Mouse (Mus musculus) kidney, embryonic 15.5 days (tissue): Measurements from ENCODE around the gene Nup98. TPM values are rescaled to one million over a fixed set of nuclear protein-coding genes. Genes with fewer than 3 reads are reported as not detected.

Source experiments
- ATAC-seq: fragments of 200-750 bp; cut with Nextera tagmentation; replicated peaks from 2 replicates; pipeline ENCODE4 v1.8.0; 2017; ENCODE audit warnings: moderate TSS enrichment; ENCODE audit not compliant: low FRiP score
- H3K27ac ChIP-seq: fragments of 300-500 bp; sonication (generic); 2 replicates; pipeline ENCODE4 v1.5.1; 2015; ENCODE audit warnings: mild to moderate bottlenecking, inconsistent platforms
- H3K27me3 ChIP-seq: fragments of 300-500 bp; sonication (generic); 2 replicates; pipeline ENCODE4 v1.6.1; 2015; ENCODE audit warnings: inconsistent platforms
- H3K36me3 ChIP-seq: fragments of 300-500 bp; sonication (generic); 2 replicates; pipeline ENCODE4 v1.6.1; 2015; ENCODE audit warnings: inconsistent platforms
- H3K4me1 ChIP-seq: fragments of 300-500 bp; sonication (generic); 2 replicates; pipeline ENCODE4 v1.6.1; 2015; ENCODE audit warnings: inconsistent platforms
- H3K4me2 ChIP-seq: fragments of 300-500 bp; sonication (generic); 2 replicates; pipeline ENCODE4 v1.6.1; 2015; ENCODE audit warnings: moderate library complexity, mild to moderate bottlenecking, inconsistent platforms
- H3K4me3 ChIP-seq: fragments of 300-500 bp; sonication (generic); replicated peaks from 2 replicates; pipeline ENCODE4 v1.5.1; 2015; ENCODE audit warnings: mild to moderate bottlenecking, inconsistent platforms
- H3K9ac ChIP-seq: fragments of 300-500 bp; sonication (generic); 2 replicates; pipeline ENCODE4 v1.6.1; 2015; ENCODE audit warnings: mild to moderate bottlenecking, inconsistent platforms
- H3K9me3 ChIP-seq: fragments of 300-500 bp; sonication (generic); replicated peaks from 2 replicates; pipeline ENCODE4 v1.6.1; 2016; ENCODE audit warnings: inconsistent platforms
- WGBS: fragments of 180-500 bp; shearing (Covaris S2); methylation state at CpG from one replicate; pipeline ENCODE4 v1.1.7; 2015; ENCODE audit warnings: mixed read lengths; 5-methylcytosine and 5-hydroxymethylcytosine counted together
- polyA plus RNA-seq: library from polyadenylated mRNA; unstranded; fragments of >200 nt; fragmentation: Nextera tagmentation; extraction: Ambion mirVana; gene quantifications from 2 replicates; pipeline ENCODE4 v1.2.1, GENCODE M21; 2015

The Nup98 gene
- polyA plus RNA-seq, 1 experiment from 2014 or later = 39.0 TPM

DNA sequence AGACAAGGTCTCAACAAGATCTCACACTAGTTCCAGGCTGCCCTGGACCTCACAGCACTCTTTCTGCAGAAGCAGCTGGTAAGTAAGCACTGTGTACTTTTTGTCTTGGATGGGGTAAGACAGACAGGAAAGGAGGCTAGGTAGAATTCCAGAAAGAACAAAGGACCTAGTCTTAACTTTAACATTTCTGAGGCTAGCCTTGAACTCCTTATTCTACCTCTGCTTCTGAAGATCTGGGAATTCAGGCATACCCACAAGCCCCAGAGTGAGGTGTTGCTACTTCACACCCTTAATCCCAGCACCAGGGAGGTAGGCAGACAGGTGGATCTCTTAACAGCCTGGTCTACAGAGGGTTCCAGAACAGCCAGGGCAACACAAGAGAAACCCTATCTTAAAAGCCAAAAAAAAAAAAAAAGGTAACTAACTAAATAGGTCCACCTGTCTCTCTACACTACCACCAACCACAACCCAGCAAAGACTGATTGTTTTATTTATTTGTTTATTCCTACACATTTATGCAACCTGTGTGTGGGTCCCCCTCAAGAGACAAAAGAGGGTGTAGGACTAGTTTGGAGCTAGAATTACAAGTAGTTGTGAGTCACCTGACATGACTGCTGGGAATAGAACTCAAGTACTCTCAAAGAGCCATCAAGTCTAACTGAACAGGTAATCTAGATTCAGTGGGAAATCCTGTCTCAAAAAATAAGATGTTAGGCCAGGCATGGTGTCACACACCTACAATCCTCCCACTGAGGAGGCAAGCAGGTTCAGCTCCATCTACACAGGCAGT lies 8.8 kb downstream of the Nup98 start:
- Histone ChIP-seq H3K9me3 (no peaks in the 10 kb centered on the region), H3K4me1 (0 out of 2 replicates have a peak, but pooled peaks cover 2% of the 10 kb centered on the region), H3K27ac (no peak overlapping the region), H3K4me3 (no peak overlapping the region), H3K4me2 (no peak overlapping the region), H3K9ac (no peak overlapping the region), H3K36me3 (no peaks in the 10 kb centered on the region), H3K27me3 (no peaks in the 10 kb centered on the region)
- no peak for ATAC-seq

DNA sequence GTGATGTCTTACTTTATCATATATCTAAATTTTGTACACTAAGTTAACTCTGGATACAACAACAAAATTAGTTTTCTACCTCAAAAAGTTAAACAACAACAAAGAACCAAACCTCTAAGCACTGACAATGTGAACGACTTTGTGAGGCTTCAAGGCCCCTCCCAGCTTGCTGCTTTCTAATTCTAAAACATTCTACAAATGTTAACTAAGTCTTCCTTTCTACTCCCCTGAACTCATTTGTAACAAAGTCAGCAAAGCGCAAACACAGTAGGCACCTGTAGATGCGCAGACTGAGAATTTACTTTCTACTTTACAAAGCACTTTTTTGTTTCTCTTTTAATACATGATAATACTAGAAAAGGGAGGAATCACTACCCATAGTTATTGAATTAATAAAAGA lies 9.4 kb downstream of the Nup98 start:
- 0 out of 2 replicates have a peak, but pooled peaks cover 2% of the 10 kb centered on the region for H3K4me1 ChIP-seq
- no peak overlapping the region for H3K4me3 ChIP-seq
- H3K9me3 ChIP-seq = no peaks in the 10 kb centered on the region
- H3K4me2 ChIP-seq = no peak overlapping the region
- H3K27me3 ChIP-seq = no peaks in the 10 kb centered on the region
- WGBS = 80% methylated on average over 3 of the region's 3 CpGs
- H3K36me3 ChIP-seq = no peaks in the 10 kb centered on the region
- ATAC-seq = no peak
- H3K9ac ChIP-seq = no peak overlapping the region
- H3K27ac ChIP-seq = no peak overlapping the region

DNA sequence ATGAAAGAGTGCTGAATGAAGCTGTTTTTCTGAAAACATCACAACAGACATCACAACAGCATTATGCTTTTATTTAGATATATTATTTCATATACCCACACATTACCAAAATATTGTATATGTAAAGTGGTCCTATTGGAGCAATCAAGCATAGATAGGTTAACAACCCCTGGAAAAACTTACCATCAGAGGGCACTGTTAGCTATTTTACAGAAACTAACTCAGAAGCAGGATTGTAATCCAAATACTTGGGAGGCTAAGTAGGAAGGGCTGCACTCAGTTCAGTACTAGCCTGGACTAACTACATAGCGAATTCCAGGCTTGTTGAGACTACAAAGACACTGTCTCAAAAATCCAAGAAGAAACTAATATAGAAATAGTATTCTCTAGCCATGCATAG lies 17.6 kb downstream of the Nup98 start:
- Histone ChIP-seq H3K27ac (no peak overlapping the region), H3K27me3 (no peaks in the 10 kb centered on the region), H3K36me3 (peaks cover 76% of the 10 kb centered on the region), H3K4me3 (no peak overlapping the region), H3K4me1 (no peaks in the 10 kb centered on the region), H3K9ac (no peak overlapping the region), H3K9me3 (no peaks in the 10 kb centered on the region), H3K4me2 (no peak overlapping the region)
- no peak for ATAC-seq
- 90% methylated on average over 1 of the region's 1 CpGs for WGBS

DNA sequence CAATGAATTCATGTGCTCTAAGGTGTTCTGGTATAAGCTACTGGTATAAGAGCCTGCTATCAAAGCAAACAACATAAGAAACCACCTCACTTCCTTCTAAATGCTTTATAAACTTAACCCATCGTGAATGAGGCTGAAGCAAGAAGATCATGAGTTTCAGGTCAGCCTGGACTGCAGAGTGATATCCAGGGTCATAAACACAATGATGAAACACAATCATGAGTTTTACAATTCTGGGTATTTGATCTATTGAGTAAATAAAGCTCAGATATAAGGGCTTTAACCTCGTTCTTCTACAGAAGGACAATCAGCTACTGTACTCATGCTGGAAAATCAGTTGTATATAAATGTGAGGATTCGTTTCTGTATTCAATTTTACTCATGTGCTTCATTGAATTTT lies 26.1 kb downstream of the Nup98 start:
- Histone ChIP-seq H3K4me2 (no peak overlapping the region), H3K36me3 (peaks cover 86% of the 10 kb centered on the region), H3K27me3 (no peaks in the 10 kb centered on the region), H3K4me1 (no peaks in the 10 kb centered on the region), H3K4me3 (no peak overlapping the region), H3K9ac (no peak overlapping the region), H3K9me3 (no peaks in the 10 kb centered on the region), H3K27ac (no peak overlapping the region)
- WGBS = 91% methylated on average over 3 of the region's 3 CpGs
- no peak for ATAC-seq

DNA sequence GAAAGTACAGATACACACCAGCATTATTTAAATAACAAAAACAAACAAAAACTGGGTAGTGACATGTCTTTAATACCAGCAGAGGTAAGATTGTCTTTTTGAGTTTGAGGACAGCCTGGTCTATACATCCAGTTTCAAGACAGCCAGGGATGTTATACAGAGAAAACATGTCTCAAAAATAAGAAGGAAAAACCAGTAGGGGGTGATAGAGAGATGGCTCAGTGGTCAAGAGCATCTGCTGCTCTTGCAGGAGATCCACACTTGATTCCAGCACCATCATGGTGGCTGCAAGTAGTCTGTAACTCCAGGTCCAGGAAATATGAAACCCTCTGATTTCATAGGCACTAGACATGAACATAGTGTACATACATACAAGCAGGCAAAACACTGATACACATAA lies 39.7 kb downstream of the Nup98 start:
- Histone ChIP-seq H3K27me3 (no peaks in the 10 kb centered on the region), H3K9me3 (no peaks in the 10 kb centered on the region), H3K4me1 (no peaks in the 10 kb centered on the region), H3K36me3 (peaks cover 46% of the 10 kb centered on the region), H3K4me2 (no peak overlapping the region), H3K4me3 (no peak overlapping the region), H3K9ac (no peak overlapping the region), H3K27ac (no peak overlapping the region)
- ATAC-seq = no peak

DNA sequence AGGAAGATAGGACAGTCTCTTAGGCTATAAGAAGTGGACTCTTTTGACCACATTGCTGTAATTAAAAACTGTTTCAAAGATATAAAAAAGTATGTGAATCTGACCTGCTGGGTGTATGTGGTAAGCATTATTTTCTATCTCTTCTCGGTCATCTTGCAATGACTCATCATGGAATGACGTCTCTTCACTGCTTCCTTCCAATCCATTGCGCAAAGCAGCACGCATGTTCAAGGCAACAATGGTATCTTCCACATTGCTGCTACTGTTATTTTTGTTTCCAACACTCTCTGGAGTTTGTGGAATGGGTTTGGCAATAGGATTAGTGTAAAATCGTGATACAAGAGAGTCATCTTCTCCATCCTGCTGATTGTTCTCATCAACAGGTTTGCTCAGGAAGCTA lies 56.3 kb downstream of the Nup98 start:
- H3K4me2 ChIP-seq = no peak overlapping the region
- no peak for ATAC-seq
- no peaks in the 10 kb centered on the region for H3K27me3 ChIP-seq
- no peak overlapping the region for H3K9ac ChIP-seq
- H3K9me3 ChIP-seq = no peaks in the 10 kb centered on the region
- H3K27ac ChIP-seq = no peak overlapping the region
- WGBS = 91% methylated on average over 5 of the region's 5 CpGs
- H3K4me1 ChIP-seq = no peaks in the 10 kb centered on the region
- H3K36me3 ChIP-seq = peaks cover 77% of the 10 kb centered on the region
- H3K4me3 ChIP-seq = no peak overlapping the region

DNA sequence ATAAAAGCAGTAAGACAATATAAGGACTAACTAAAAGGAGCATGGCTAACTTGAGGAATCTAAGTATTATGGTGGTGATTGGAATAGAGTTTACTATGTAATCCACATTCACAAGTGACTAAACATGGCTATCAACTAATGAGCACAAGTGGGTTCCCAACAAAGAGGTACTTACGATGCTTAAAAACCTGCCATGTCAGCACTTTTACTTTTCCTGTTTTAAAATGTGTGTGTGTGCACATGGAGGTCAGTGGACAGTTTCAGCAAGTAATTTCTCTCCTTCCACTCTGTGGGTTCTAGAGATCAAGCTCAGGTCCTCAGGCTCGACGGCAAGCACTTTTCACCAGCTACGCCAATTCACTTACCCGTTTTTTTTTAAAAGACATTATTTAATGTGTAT lies 72.1 kb downstream of the Nup98 start:
- H3K36me3 ChIP-seq = peaks cover 91% of the 10 kb centered on the region

DNA sequence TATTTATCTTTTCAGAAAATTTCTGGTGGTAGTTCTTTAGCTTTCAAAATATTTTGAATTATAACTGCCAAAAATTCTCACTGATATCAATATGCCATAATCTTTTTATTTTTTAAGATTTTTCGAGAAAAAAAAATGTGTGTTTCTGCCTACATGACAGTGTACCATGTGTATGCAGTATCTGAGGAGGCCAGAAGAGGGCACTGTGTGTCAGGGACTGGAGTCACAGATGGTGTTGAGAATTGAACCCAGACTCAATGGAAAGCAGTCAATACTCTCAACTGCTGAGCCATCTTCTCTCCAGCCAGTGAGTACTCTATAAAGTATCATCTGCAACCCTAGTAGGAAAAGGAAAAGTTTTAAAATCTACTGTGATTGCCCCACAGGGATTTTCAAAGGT lies 72.5 kb downstream of the Nup98 start:
- H3K4me2 ChIP-seq = no peak overlapping the region
- no peak overlapping the region for H3K9ac ChIP-seq
- H3K27ac ChIP-seq = no peak overlapping the region
- peaks cover 93% of the 10 kb centered on the region for H3K36me3 ChIP-seq
- H3K9me3 ChIP-seq = no peaks in the 10 kb centered on the region
- no peaks in the 10 kb centered on the region for H3K27me3 ChIP-seq
- no peak for ATAC-seq
- no peak overlapping the region for H3K4me3 ChIP-seq
- no peaks in the 10 kb centered on the region for H3K4me1 ChIP-seq
- 93% methylated on average over 1 of the region's 1 CpGs for WGBS

More for the DNA sequence above, 72.1 kb downstream of the Nup98 start:
- Histone ChIP-seq H3K9me3 (no peaks in the 10 kb centered on the region), H3K4me3 (no peak overlapping the region), H3K27me3 (no peaks in the 10 kb centered on the region), H3K4me2 (no peak overlapping the region), H3K9ac (no peak overlapping the region), H3K27ac (no peak overlapping the region), H3K4me1 (no peaks in the 10 kb centered on the region)
- no peak for ATAC-seq
- 96% methylated on average over 5 of the region's 5 CpGs for WGBS

DNA sequence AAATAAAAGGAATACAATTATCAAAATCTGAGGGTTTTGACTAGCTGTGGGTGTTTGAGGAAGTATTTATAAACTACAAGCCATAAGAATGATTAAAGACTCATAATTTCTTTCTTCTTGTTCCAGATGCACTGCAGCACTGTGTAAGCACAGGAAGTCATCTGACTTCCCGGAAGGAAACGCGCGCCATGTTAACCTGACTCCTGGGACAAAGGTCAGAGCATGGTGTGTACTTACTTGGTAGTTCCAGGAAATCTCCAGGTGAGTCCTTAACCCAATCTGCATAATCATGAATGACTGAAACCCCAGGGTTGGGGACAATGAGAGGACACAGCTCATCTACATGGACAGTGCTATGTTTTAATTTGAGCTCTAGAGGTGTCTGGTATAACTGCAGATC lies 77.6 kb downstream of the Nup98 start:
- H3K27ac ChIP-seq = no peak overlapping the region
- no peak overlapping the region for H3K9ac ChIP-seq
- H3K4me3 ChIP-seq = no peak overlapping the region
- no peak for ATAC-seq
- WGBS = 81% methylated on average over 4 of the region's 4 CpGs
- H3K27me3 ChIP-seq = no peaks in the 10 kb centered on the region
- H3K4me2 ChIP-seq = no peak overlapping the region
- H3K36me3 ChIP-seq = peaks cover 89% of the 10 kb centered on the region
- no peaks in the 10 kb centered on the region for H3K9me3 ChIP-seq
- H3K4me1 ChIP-seq = no peaks in the 10 kb centered on the region

DNA sequence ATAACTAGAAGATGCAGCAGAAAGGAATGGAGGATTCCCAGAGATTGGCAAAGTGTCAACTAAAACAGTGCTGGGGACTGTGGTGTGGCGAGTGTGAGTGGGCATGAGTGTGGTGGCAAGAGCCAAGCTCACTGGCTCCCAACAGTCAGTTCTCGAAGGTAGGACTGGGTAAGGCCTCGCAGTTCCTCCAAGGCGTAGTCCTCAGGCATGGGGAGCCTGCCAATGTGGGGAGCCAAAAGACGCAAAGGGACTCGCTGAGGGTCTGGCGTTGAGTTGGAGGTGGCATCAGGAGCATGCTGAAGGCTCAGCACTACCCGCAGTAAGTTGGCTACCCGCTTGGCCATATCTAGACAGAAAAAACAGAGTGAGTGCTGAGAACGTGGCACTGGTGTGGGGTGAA lies 89.7 kb downstream of the Nup98 start:
- Histone ChIP-seq H3K4me2 (no peak overlapping the region), H3K4me3 (no peak overlapping the region), H3K9me3 (no peaks in the 10 kb centered on the region), H3K9ac (no peak overlapping the region), H3K27ac (no peak overlapping the region), H3K27me3 (no peaks in the 10 kb centered on the region), H3K36me3 (peaks cover 72% of the 10 kb centered on the region), H3K4me1 (no peaks in the 10 kb centered on the region)
- WGBS = 96% methylated on average over 10 of the region's 10 CpGs
- ATAC-seq = no peak

DNA sequence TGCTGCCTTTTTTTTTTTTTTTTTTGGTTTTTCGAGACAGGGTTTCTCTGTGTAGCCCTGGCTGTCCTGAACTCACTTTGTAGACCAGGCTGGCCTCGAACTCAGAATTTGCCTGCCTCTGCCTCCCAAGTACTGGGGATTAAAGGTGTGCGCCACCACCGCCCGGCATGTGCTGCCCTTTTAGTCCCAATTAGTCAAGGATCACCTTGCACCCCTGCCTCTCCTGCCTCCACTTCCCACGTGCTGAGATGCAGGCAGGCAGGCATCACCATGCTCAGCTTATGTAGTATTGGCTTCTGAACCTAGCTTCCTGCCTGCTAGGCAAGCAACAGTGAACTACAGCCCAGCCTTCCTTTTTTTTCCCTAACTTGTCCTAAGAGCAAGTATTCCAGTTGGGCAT lies 92.6 kb downstream of the Nup98 start:
- no peak overlapping the region for H3K9ac ChIP-seq
- peaks cover 43% of the 10 kb centered on the region for H3K36me3 ChIP-seq
- no peaks in the 10 kb centered on the region for H3K27me3 ChIP-seq
- ATAC-seq = no peak
- H3K27ac ChIP-seq = no peak overlapping the region
- H3K4me1 ChIP-seq = no peaks in the 10 kb centered on the region
- WGBS = 71% methylated on average over 6 of the region's 6 CpGs
- H3K4me2 ChIP-seq = no peak overlapping the region
- no peak overlapping the region for H3K4me3 ChIP-seq
- no peaks in the 10 kb centered on the region for H3K9me3 ChIP-seq

DNA sequence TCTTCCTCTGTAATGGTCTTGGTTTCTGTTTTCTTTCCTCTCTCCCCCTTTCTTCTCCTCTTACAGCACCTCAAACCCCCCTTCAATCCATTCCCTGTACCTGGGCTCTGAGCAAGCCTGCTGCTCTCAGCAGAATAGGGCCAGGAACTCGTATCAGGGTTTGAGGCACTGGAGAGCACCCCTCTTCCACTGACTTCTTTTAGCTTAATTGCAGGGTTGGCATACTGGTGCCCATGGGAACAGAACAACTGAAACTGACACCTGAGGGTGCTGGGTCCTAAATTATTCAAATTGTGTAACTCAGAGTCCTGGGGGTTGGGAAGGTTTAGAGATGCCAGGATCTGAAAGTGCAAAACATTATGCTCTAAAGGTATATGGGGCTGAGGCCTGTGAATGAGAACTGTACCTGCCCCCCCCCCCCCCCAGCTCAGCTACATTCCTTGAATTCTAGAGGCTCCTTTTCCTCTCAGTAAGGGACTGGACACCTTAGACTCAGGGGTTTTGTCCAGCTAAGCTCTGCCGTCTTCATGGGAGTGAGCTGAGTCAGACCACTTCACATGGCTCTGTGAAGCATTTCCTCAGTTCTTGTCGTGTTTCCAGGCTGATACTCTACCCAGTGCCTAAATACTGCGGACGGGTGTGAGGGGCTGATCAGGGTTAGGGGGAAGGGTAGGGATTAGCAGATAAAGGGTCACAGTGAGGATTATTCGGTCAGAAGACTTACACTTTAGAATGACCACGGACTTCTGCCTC lies 93.2 kb downstream of the Nup98 start, which contains the start of gene Chrna10:
Gene Chrna10 (minus strand): TSS at position 250 of the 753 bp plus-strand sequence.
- no peaks in the 10 kb centered on the region for H3K4me1 ChIP-seq
- no peak within 1 kb of the TSS for H3K27ac ChIP-seq
- H3K36me3 ChIP-seq = peaks cover 37% of the 10 kb centered on the region
- no peak within 1 kb of the TSS for H3K4me2 ChIP-seq
- no peak; the same call in 1 of the 2 replicates for ATAC-seq
- WGBS = 50% methylated on average over 7 of the region's 7 CpGs
- H3K9me3 ChIP-seq = no peaks in the 10 kb centered on the region
- no peaks in the 10 kb centered on the region for H3K27me3 ChIP-seq
- H3K4me3 ChIP-seq = no peak within 1 kb of the TSS
- no peak within 1 kb of the TSS for H3K9ac ChIP-seq
